Mouse (Mus musculus): ENCODE data around the gene Lamc1. TPM values are rescaled to one million over a fixed set of nuclear protein-coding genes. Genes with fewer than 3 reads are reported as not detected.

Gene Lamc1
- total RNA-seq, 1 experiment from 2014 or later = 0.67 TPM

DNA sequence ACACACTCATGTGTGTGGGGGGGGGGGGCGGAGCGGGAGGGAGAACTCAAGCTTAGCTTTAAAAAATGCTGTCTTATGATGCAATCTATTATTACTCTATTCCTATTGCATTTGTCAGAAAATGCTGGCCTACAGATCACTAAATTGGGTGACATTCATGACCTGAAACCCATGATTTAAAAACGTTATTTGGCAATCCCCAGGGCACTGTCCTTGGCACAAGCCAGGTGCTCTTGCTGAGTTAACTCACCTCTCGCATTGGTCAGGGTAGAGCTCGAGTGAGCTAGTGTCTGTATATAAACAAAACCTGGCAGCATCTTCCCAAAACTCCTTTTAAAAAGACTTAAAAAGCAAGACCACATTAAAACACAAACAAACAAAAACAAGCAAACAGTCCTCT is 57.1 kb downstream of the Lamc1 start:
- ATAC-seq (replicated peaks; ENCODE audit: insufficient number of reproducible peaks, low FRiP score, low TSS enrichment, poor library complexity, severe bottlenecking) = no peak

DNA sequence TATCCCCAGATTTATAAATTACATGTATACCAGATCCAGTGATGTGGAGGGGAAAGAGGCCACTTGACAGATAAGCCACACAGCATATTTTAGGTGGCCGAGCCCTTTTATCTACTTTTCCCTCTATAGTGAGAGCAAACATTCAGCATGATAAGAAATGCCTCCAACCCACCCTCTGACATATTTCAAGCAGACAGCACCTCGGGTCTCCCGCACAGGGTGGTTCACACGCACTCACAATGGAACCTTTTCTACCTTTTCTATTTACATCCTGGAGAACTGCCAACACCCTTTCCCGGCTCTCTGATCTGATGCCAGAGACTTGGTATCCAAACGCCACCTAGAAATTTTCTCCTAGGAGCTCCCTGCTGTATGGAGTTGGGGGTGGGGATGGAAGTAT is 58.0 kb downstream of the Lamc1 start:
- no peak for ATAC-seq (replicated peaks; ENCODE audit: insufficient number of reproducible peaks, low FRiP score, low TSS enrichment, poor library complexity, severe bottlenecking)

GRCm38 (mm10) chr1:153273657-153274056 is 58.9 kb downstream of the Lamc1 start:
- ATAC-seq (replicated peaks; ENCODE audit: insufficient number of reproducible peaks, low FRiP score, low TSS enrichment, poor library complexity, severe bottlenecking) = no peak

GRCm38 (mm10) chr1:153270827-153271226 is 61.8 kb downstream of the Lamc1 start:
- no peak for ATAC-seq (replicated peaks; ENCODE audit: insufficient number of reproducible peaks, low FRiP score, low TSS enrichment, poor library complexity, severe bottlenecking)

- ATAC-seq (replicated peaks; ENCODE audit: insufficient number of reproducible peaks, low FRiP score, low TSS enrichment, poor library complexity, severe bottlenecking) = no peak
Observed at GRCm38 (mm10) chr1:153269681-153270080, 62.9 kb downstream of the Lamc1 start.

- ATAC-seq (replicated peaks; ENCODE audit: insufficient number of reproducible peaks, low FRiP score, low TSS enrichment, poor library complexity, severe bottlenecking) = no peak
Observed at GRCm38 (mm10) chr1:153268806-153269309, 63.7 kb downstream of the Lamc1 start.

DNA sequence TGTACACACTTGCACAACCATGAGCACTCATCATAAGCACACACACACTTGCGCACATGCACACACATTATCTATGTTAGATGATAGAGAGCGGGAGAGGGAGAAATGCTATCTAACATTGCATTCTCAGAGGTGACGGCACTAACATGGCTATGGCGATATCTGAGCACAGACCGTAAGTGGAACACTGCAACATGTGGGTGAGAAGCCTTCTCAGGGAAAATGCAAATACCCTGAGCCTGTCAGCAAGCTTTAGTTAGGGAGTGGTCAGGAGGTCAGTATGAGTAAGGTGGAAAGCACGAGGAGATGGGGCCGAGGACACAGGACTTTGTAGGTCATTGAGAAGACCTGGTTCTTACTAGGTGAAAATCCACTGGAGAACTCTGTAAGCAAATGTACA is 64.3 kb downstream of the Lamc1 start:
- no peak for ATAC-seq (replicated peaks; ENCODE audit: insufficient number of reproducible peaks, low FRiP score, low TSS enrichment, poor library complexity, severe bottlenecking)

- no peak for ATAC-seq (replicated peaks; ENCODE audit: insufficient number of reproducible peaks, low FRiP score, low TSS enrichment, poor library complexity, severe bottlenecking)
Observed at GRCm38 (mm10) chr1:153267730-153268129, 64.9 kb downstream of the Lamc1 start.

GRCm38 (mm10) chr1:153266891-153267290 is 65.7 kb downstream of the Lamc1 start:
- ATAC-seq (replicated peaks; ENCODE audit: insufficient number of reproducible peaks, low FRiP score, low TSS enrichment, poor library complexity, severe bottlenecking) = no peak

DNA sequence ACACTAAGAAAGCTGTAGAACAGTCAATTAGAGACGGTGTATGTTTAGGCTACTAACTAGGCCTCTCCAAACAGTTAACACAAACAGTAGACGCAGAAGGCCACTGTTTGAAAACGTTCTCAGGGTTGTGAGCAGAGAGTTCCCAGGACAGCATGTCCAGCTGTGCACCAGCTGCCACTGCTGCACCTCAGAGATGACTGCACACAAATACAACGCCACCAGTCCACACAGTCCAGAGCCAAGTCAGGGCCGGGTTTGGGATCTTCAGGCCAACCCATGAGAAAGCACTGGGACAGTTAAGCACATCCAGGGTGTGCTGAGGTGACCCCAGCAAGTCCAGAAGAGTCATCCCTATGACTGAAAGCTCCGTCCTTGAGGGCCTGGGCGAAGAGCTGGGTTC is 67.0 kb downstream of the Lamc1 start:
- ATAC-seq (replicated peaks; ENCODE audit: insufficient number of reproducible peaks, low FRiP score, low TSS enrichment, poor library complexity, severe bottlenecking) = no peak

DNA sequence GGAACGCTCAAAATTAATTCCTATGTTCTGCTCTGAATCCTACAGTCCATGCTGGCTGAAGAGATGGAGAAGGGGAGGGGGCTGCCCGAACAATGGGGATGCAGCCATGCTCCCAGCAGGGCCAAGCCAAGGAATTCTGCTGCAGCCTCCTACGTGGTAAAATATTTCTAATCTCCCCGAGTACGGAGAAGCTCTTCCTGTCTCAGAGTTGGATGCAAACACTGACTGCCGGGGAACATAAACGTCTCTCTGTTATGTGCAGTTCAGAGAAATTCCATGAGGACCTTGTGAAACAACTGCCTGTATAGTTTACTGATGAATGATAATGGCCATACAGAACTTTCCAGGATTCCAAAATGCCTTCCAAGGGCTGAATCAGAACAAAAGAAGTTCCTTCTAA is 67.5 kb downstream of the Lamc1 start:
- ATAC-seq (replicated peaks; ENCODE audit: insufficient number of reproducible peaks, low FRiP score, low TSS enrichment, poor library complexity, severe bottlenecking) = no peak

DNA sequence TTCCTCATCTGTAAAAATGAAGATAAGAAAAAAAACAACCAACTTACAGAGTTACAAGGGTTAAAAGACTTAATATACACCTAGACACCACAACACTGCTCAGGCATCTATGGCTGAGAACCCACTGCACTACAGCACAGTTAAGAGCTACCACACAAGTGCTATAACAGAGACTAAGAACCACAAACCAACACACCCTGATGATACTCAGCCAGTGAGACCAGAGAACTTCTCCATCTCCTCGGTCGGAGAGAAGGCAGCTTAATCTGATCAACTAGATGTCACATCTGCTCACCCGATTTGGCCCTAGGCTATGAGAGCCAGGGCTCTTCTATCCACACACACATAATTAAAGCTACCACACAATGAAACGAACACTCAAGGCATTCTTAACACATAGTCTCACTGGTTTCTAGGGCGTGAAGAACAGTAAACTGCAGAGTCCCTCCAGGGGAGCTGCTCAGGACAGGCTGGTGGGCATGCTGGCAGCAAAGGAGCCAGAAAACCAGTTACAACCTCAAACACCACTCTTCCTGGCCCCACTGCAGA is 72.8 kb downstream of the Lamc1 start:
- no peak for ATAC-seq (replicated peaks; ENCODE audit: insufficient number of reproducible peaks, low FRiP score, low TSS enrichment, poor library complexity, severe bottlenecking)

DNA sequence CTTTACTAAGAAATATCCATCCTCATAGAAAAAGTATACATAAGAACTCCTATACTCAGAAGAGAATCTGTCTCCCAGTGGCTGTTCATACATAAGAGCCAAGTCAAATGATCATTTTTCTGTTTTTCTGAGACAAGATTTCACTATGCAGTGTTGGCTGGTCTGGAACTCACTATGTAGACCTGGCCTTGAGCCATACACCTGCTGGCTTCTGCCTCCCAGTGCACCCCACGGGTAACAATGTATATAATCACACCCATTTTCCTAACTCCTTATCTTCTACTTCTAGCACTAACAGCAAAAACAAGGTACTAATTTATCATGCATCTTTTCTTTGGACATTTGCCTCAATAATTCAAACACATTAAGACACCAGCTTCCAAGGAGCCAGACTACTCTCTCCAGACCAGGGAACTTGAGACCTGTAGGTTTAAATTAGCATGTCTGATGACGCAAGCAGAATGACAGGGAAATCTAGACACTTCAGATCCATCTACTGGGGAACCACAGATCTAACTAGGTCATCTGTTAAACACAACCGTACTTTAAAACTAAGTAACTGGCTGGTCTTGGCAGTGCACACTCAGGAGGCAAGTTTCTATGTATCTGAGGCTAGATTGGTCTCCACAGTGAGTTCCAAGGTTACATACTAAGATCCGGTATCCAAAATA is 79.9 kb downstream of the Lamc1 start:
- no peak for ATAC-seq (replicated peaks; ENCODE audit: insufficient number of reproducible peaks, low FRiP score, low TSS enrichment, poor library complexity, severe bottlenecking)

GRCm38 (mm10) chr1:153251590-153252206 is 80.9 kb downstream of the Lamc1 start:
- no peak for ATAC-seq (replicated peaks; ENCODE audit: insufficient number of reproducible peaks, low FRiP score, low TSS enrichment, poor library complexity, severe bottlenecking)

GRCm38 (mm10) chr1:153241346-153241745 is 91.2 kb downstream of the Lamc1 start:
- ATAC-seq (replicated peaks; ENCODE audit: insufficient number of reproducible peaks, low FRiP score, low TSS enrichment, poor library complexity, severe bottlenecking) = no peak

DNA sequence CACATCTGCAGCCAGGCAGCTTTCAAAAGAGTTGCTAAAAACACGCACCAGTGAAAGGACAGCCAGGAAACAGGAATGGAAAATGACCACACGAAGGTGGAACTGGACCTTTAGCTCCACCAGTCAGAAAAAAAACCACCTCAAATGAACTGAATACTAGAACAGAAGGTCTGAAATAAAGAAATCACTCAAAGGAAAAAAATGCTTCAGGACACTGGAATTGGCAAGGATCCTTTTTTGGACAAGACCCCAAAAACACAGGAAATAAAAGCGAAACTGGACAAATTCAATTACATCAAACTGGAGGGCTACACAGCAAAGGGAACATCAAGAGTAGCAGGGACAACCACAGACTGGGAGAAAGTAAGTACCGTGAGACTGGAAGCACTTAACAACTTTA is 97.0 kb downstream of the Lamc1 start:
- ATAC-seq (replicated peaks; ENCODE audit: insufficient number of reproducible peaks, low FRiP score, low TSS enrichment, poor library complexity, severe bottlenecking) = no peak

DNA sequence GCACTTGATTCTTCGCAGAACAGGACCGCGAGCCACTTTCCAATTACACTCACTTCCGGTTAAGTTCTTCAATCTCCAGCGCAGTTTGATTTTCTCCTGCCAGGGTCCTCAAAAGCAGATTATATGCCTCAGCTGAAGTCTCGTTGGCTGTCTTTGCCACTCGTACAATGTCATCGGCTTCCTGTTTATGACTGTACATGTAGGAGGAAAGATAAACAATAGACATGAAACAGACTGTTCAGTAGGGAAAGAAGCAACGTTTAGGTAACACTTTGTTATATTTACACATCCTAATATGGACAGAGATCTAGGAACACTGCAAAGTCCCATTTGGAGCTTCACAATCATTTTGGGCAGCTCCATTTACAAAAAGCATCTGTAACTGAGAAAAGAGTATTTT is 100.9 kb downstream of the Lamc1 start:
- no peak for ATAC-seq (replicated peaks; ENCODE audit: insufficient number of reproducible peaks, low FRiP score, low TSS enrichment, poor library complexity, severe bottlenecking)

DNA sequence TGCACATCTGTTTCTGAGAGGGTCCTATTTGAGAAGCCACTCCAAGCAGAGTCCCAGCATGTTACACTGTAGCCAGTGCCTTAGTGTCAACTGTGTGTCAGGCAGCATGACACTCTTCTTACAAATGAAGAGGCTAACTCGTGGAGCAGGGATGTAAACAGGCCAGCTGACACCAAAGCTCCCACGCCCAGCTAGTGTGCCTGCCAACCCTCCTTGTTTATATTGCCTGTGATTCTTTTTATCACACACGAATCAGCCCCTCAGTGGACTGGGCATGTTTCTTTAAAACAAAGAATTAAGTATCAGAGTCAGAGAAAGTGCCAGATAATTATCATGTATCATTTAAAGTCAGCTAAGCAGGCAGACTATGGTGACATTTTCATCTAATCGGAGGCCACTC is 104.7 kb downstream of the Lamc1 start:
- ATAC-seq (replicated peaks; ENCODE audit: insufficient number of reproducible peaks, low FRiP score, low TSS enrichment, poor library complexity, severe bottlenecking) = no peak

DNA sequence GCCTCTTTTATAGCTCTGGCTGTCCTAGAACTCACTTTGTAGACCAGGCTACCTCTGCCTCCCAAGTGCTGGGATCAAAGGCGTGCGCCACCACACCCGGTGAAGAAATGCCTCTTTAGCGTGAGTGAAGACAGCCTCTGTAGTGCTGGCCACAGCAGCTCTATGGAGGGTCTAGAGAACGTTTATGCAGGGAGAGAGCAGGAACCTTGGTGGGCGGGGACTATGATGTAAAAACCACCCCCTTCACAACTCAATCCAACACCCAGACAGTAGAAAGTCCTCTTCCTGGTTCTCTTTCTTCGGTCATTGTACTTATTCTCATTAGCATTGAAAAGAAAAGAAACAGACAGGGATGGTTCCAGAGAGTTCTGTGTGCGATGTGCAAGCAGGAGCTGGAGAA is 105.5 kb downstream of the Lamc1 start:
- no peak for ATAC-seq (replicated peaks; ENCODE audit: insufficient number of reproducible peaks, low FRiP score, low TSS enrichment, poor library complexity, severe bottlenecking)
